Mouse (Mus musculus) MEL (cell line): ENCODE measurements around the gene Ptk7. TPM values are rescaled to one million over a fixed set of nuclear protein-coding genes. Genes with fewer than 3 reads are reported as not detected.

Experiments used
- DNase-seq: peaks from one replicate; pipeline ENCODE4 v3.0.0; 2011; ENCODE audit warnings: low read depth, low spot score
- H3K27ac ChIP-seq: 2 replicates; pipeline ENCODE4 v1.5.1; 2012; ENCODE audit warnings: low read depth, mild to moderate bottlenecking, control low read depth, low read length, moderate library complexity; ENCODE audit not compliant: control insufficient read depth
- H3K27me3 ChIP-seq, 2 experiments: fragments of 150-350 bp in 1 of 2; sonication (generic) in 1 of 2; 2 replicates each; pipeline ENCODE4 v1.6.1; 2012; ENCODE audit warnings: low read length in 2 of 2, mild to moderate bottlenecking in 2 of 2, improper control_type of control experiment in 1 of 2, moderate library complexity in 1 of 2; ENCODE audit not compliant: insufficient read depth in 2 of 2, control insufficient read depth in 1 of 2
- H3K36me3 ChIP-seq, 2 experiments: 2 replicates each; pipeline ENCODE4 v1.6.1; 2012 to 2014; ENCODE audit warnings: low read length in 2 of 2, improper control_type of control experiment in 1 of 2, inconsistent platforms in 1 of 2, mild to moderate bottlenecking in 1 of 2; ENCODE audit not compliant: insufficient read depth in 2 of 2, control insufficient read depth in 1 of 2
- H3K4me1 ChIP-seq, 2 experiments: fragments of 150-350 bp in 1 of 2; sonication (generic) in 1 of 2; 2 replicates each; pipeline ENCODE4 v1.6.1; 2012; ENCODE audit warnings: low read length in 2 of 2, improper control_type of control experiment in 1 of 2, mild to moderate bottlenecking in 1 of 2; ENCODE audit not compliant: insufficient read depth in 2 of 2, control insufficient read depth in 1 of 2
- H3K4me3 ChIP-seq, 2 experiments: fragments of 150-350 bp in 1 of 2; sonication (generic) in 1 of 2; 2 replicates each; pipeline ENCODE4 v1.5.1; 2012; ENCODE audit warnings: low read depth in 2 of 2, low read length in 2 of 2, mild to moderate bottlenecking in 2 of 2, moderate library complexity in 2 of 2, control low read depth in 1 of 2, improper control_type of control experiment in 1 of 2; ENCODE audit not compliant: control insufficient read depth in 1 of 2, insufficient read depth in 1 of 2
- H3K79me2 ChIP-seq: 2 replicates; pipeline ENCODE4 v1.6.1; 2012; ENCODE audit warnings: mild to moderate bottlenecking, low read length, moderate library complexity; ENCODE audit not compliant: control insufficient read depth, poor library complexity, insufficient read depth
- H3K9ac ChIP-seq: 2 replicates; pipeline ENCODE4 v1.6.1; 2012; ENCODE audit warnings: low read depth, mild to moderate bottlenecking, control low read depth, low read length, moderate library complexity; ENCODE audit not compliant: control insufficient read depth, poor library complexity, severe bottlenecking
- H3K9me3 ChIP-seq: fragments of 150-350 bp; sonication (generic); replicated peaks from 2 replicates; pipeline ENCODE4 v1.6.1; 2012; ENCODE audit warnings: mild to moderate bottlenecking, low read length, improper control_type of control experiment, moderate library complexity; ENCODE audit not compliant: insufficient read depth
- CHD1 ChIP-seq: IDR thresholded peaks from 2 replicates; pipeline ENCODE4 v1.6.1; 2012; ENCODE audit warnings: low read depth, mild to moderate bottlenecking, inconsistent platforms, low read length, improper control_type of control experiment
- CHD2 ChIP-seq: IDR thresholded peaks from 2 replicates; pipeline ENCODE4 v1.6.1; 2011; ENCODE audit warnings: low read length, improper control_type of control experiment
- CTCF ChIP-seq, 3 experiments: IDR thresholded peaks in 2 of 3; conservative IDR thresholded peaks in 1 of 3; 2 replicates each; pipeline ENCODE4 v1.5.1; 2011 to 2012; ENCODE audit warnings: low read length in 3 of 3, low read depth in 2 of 3, mild to moderate bottlenecking in 2 of 3, improper control_type of control experiment in 1 of 3, inconsistent platforms in 1 of 3, mixed read lengths in 1 of 3, moderate library complexity in 1 of 3; ENCODE audit not compliant: control insufficient read depth in 1 of 3, insufficient read depth in 1 of 3, poor library complexity in 1 of 3, severe bottlenecking in 1 of 3
- E2F4 ChIP-seq: IDR thresholded peaks from 2 replicates; pipeline ENCODE4 v1.6.1; 2011; ENCODE audit warnings: low read depth, low read length, improper control_type of control experiment, borderline replicate concordance
- HCFC1 ChIP-seq: IDR thresholded peaks from 2 replicates; pipeline ENCODE4 v1.6.1; 2012; ENCODE audit warnings: low read depth, mild to moderate bottlenecking, inconsistent platforms, low read length, improper control_type of control experiment, moderate library complexity
- MAFK ChIP-seq: IDR thresholded peaks from 2 replicates; pipeline ENCODE4 v1.6.1; 2011; ENCODE audit warnings: low read depth, mild to moderate bottlenecking, low read length, improper control_type of control experiment, borderline replicate concordance
- MEF2A ChIP-seq: IDR thresholded peaks from 2 replicates; pipeline ENCODE4 v1.6.1; 2014; ENCODE audit warnings: low read depth, mild to moderate bottlenecking, inconsistent platforms, low read length, improper control_type of control experiment; ENCODE audit not compliant: poor library complexity, insufficient replicate concordance, severe bottlenecking; ENCODE audit errors: extremely low read depth
- MXI1 ChIP-seq: IDR thresholded peaks from 2 replicates; pipeline ENCODE4 v1.6.1; 2011; ENCODE audit warnings: mild to moderate bottlenecking, low read depth, low read length, improper control_type of control experiment
- MYB ChIP-seq: IDR thresholded peaks from 2 replicates; pipeline ENCODE4 v1.6.1; 2011; ENCODE audit warnings: mild to moderate bottlenecking, low read depth, low read length, improper control_type of control experiment
- MYC ChIP-seq: IDR thresholded peaks from 2 replicates; pipeline ENCODE4 v1.6.1; 2011; ENCODE audit warnings: low read depth, mild to moderate bottlenecking, low read length, improper control_type of control experiment, moderate library complexity
- NRF1 ChIP-seq: IDR thresholded peaks from 2 replicates; pipeline ENCODE4 v1.6.1; 2014; ENCODE audit warnings: low read depth, mild to moderate bottlenecking, inconsistent platforms, low read length, improper control_type of control experiment, moderate library complexity; ENCODE audit not compliant: poor library complexity, insufficient read depth, severe bottlenecking
- POLR2AphosphoS2 ChIP-seq: IDR thresholded peaks from 2 replicates; pipeline ENCODE4 v1.6.1; 2011; ENCODE audit warnings: low read length, improper control_type of control experiment
- SIN3A ChIP-seq: IDR thresholded peaks from 2 replicates; pipeline ENCODE4 v1.6.1; 2012; ENCODE audit warnings: low read length, improper control_type of control experiment, inconsistent platforms
- SMC3 ChIP-seq: IDR thresholded peaks from 2 replicates; pipeline ENCODE4 v1.6.1; 2011; ENCODE audit warnings: low read depth, low read length, improper control_type of control experiment
- UBTF ChIP-seq: IDR thresholded peaks from 2 replicates; pipeline ENCODE4 v1.6.1; 2012; ENCODE audit warnings: low read depth, mild to moderate bottlenecking, inconsistent platforms, low read length, improper control_type of control experiment, moderate library complexity, borderline replicate concordance; ENCODE audit not compliant: insufficient read depth
- USF1 ChIP-seq: IDR thresholded peaks from 2 replicates; pipeline ENCODE4 v1.6.1; 2014; ENCODE audit warnings: low read depth, mild to moderate bottlenecking, inconsistent platforms, low read length, improper control_type of control experiment, moderate library complexity
- USF2 ChIP-seq, 2 experiments: IDR thresholded peaks; 2 replicates each; pipeline ENCODE4 v1.6.1; 2011 to 2012; ENCODE audit warnings: improper control_type of control experiment in 2 of 2, low read length in 2 of 2, borderline replicate concordance in 1 of 2, inconsistent platforms in 1 of 2, low read depth in 1 of 2, mild to moderate bottlenecking in 1 of 2; ENCODE audit not compliant: insufficient read depth in 1 of 2
- ZMIZ1 ChIP-seq: IDR thresholded peaks from 2 replicates; pipeline ENCODE4 v1.6.1; 2012; ENCODE audit warnings: low read depth, mild to moderate bottlenecking, inconsistent platforms, low read length, improper control_type of control experiment, moderate library complexity
- ZNF384 ChIP-seq: IDR thresholded peaks from 2 replicates; pipeline ENCODE4 v1.6.1; 2012; ENCODE audit warnings: low read depth, mild to moderate bottlenecking, inconsistent platforms, low read length, improper control_type of control experiment
- polyA plus RNA-seq, 2 experiments: library from polyadenylated mRNA; stranded (reverse) in 1 of 2; unstranded in 1 of 2; fragments of >175 nt in 1 of 2; fragments of >200 nt in 1 of 2; gene quantifications; 2 replicates each; pipeline versions ENCODE4 v1.2.1 to v1.2.4; 2012; ENCODE audit warnings: low replicate concordance in 2 of 2, low read depth in 1 of 2; ENCODE audit not compliant: insufficient read length in 2 of 2, insufficient read depth in 1 of 2, missing spikeins in 1 of 2
- total RNA-seq: library from RNA; depleted of rRNA; stranded (reverse); fragments of 300-350 nt; gene quantifications from 2 replicates; pipeline ENCODE4 v1.2.3, GENCODE M21; 2012

The Ptk7 gene
- total and polyA plus RNA-seq, 3 experiments, result 0.04 to 0.10 TPM; not detected in 1

DNA sequence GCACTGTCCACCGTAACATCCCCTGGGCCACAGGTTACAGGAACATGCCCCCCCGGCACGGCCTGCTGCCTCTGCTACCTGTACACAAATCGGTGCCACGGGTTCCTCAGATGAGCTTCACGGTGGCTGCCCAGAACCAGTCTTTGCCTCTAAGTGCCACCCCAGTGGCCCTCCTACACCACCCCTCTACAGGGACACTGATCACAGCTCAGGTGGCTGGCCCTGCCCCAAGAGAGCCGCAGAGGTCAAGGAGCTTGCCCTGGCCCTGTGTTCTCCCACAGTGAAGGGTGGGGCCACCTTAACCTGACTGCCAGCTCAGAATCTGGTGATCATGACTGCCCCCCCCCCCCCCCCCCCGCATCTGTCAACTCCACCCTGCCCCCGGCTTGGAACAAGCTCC, 49.1 kb upstream of the Ptk7 start, which contains the start of gene Mea1:
Mea1 (plus strand) TSS at position 378 of the 400 bp plus-strand sequence.
- H3K79me2 ChIP-seq, result peaks cover 40% of the 10 kb centered on the region
- H3K36me3 ChIP-seq, result peaks cover 0 to 21% of the 10 kb centered on the region in 2 experiments; a peak in 2 of 4 replicates
- peak within 1 kb of the TSS; percentile 86 for H3K27ac ChIP-seq
- peak within 1 kb of the TSS; percentile 80 to 93 for H3K4me3 ChIP-seq
- H3K9ac ChIP-seq, result peak within 1 kb of the TSS; percentile 95
- no peaks in the 10 kb centered on the region for H3K9me3 ChIP-seq
- H3K27me3 ChIP-seq, result no peaks in the 10 kb centered on the region
- peaks cover 2 to 16% of the 10 kb centered on the region in 2 experiments; a peak in 3 of 4 replicates for H3K4me1 ChIP-seq
- no peak for DNase-seq
- TF ChIP-seq CHD1, result no peak
- no peak for TF ChIP-seq MYB
- TF ChIP-seq SMC3, result no peak
- TF ChIP-seq MXI1, result no peak
- TF ChIP-seq USF2 (IDR thresholded peaks at IDR 0.05; ENCODE audit: borderline replicate concordance in 1 of 2, insufficient read depth in 1 of 2, low read depth in 1 of 2, low read length in 2 of 2), result no peak
- no peak for TF ChIP-seq MEF2A
- TF ChIP-seq CHD2, result no peak
- no peak for TF ChIP-seq HCFC1
- no peak for TF ChIP-seq SIN3A
- no peak for TF ChIP-seq ZMIZ1
- no peak for TF ChIP-seq E2F4
- no peak for TF ChIP-seq UBTF
- TF ChIP-seq, all 39 proteins: peak for 0

DNA sequence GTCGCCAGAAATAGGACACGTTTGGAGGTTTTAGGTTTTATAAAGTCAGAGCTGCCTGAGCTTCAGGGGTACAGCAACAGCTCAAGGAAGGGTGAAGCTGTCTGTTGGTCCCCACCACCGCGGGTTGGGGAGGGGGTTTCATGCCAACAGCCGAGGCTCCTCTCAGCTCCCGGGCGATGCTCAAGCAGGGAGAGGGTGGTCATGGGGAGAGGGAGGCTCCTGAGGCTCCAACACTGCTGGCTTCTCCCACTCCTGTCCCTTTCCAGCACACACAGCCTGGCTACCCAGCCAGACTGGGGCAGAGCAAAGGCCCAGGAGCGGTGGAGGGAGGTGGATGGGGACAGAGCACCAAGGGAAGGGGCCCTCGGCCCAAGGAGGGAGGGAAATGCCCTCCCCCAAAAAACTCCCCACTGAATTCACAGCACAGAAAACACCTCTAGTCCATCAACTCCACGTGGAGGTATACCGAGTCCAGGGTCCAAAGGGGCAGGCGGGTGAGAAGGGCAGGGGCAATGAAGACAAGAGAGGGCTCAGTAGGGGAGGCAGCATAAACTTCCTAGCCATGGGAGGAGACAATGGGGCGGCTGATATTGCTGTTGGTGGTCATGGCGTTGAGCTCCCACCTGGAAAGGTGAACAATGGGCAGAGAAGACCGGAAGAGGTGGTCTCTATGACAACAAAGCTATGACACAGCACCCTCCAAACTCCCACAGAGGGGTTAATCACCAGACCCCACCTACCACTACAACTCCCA, 45.4 kb upstream of the Ptk7 start:
- TF ChIP-seq MYC (no peak), NRF1 (no peak), MAFK (no peak), CHD1 (0 out of 2 replicates have a peak, but pooled peaks have one; percentile 35), ZNF384 (no peak), POLR2AphosphoS2 (no peak), MEF2A (peak; percentile 36; the same call in 1 of the 2 replicates), CTCF (IDR thresholded peaks at IDR 0.05 in 2 of 3, conservative IDR thresholded peaks at IDR 0.05 in 1 of 3; ENCODE audit: control insufficient read depth in 1 of 3, insufficient read depth in 1 of 3, low read depth in 2 of 3, low read length in 3 of 3, poor library complexity in 1 of 3, severe bottlenecking in 1 of 3) (no peak), SMC3 (no peak), USF1 (0 out of 2 replicates have a peak, but pooled peaks have one; percentile 1), SIN3A (no peak)
- TF ChIP-seq, all 39 proteins: peak for 3
- peaks cover 31% of the 10 kb centered on the region for H3K79me2 ChIP-seq
- H3K9me3 ChIP-seq, result no peaks in the 10 kb centered on the region
- peaks cover 2 to 21% of the 10 kb centered on the region in 2 experiments; a peak in 3 of 4 replicates for H3K4me1 ChIP-seq
- H3K9ac ChIP-seq, result peak overlapping the region; percentile 40
- peaks cover 0 to 20% of the 10 kb centered on the region in 2 experiments; a peak in 2 of 4 replicates for H3K36me3 ChIP-seq
- no peaks in the 10 kb centered on the region for H3K27me3 ChIP-seq
- no peak for DNase-seq
- H3K4me3 ChIP-seq, result peak overlapping the region; percentile 13 to 39; a peak in 2 of 4 replicates
- H3K27ac ChIP-seq, result peak overlapping the region; percentile 51
